Mouse (Mus musculus) gastrocnemius, adult 18-20 months (tissue): ENCODE measurements around the gene Pfkm. TPM values are rescaled to one million over a fixed set of nuclear protein-coding genes. Genes with fewer than 3 reads are reported as not detected.

Experiments
- DNase-seq: peaks from one replicate; pipeline ENCODE4 v3.0.0; 2021; ENCODE audit warnings: low spot score
- long read RNA-seq, 2 experiments: library from polyadenylated mRNA; stranded (forward); transcript quantifications; one replicate each; pipeline ENCODE4 v2.0.0; 2021
- total RNA-seq, 2 experiments: library from RNA; stranded (reverse); gene quantifications; 2 replicates each; pipeline ENCODE4 v1.2.3; 2021

Gene Pfkm
- total RNA-seq, result 1,000 to 10,000 TPM; 2,870 to 2,899 TPM
- long read RNA-seq, experiment 1, transcript Pfkm-201 (23 exons, 2,879 nt), result major isoform, 563 of 4,743 reads
- long read RNA-seq, experiment 1, partial matches to known transcripts, result 4,080 of 4,743 reads
- long read RNA-seq, experiment 1, other reads (novel, unspliced or antisense), result 100 of 4,743 reads
- long read RNA-seq, experiment 2, transcript Pfkm-201 (23 exons, 2,879 nt), result major isoform, 436 of 3,941 reads
- long read RNA-seq, experiment 2, partial matches to known transcripts, result 3,396 of 3,941 reads
- long read RNA-seq, experiment 2, other reads (novel, unspliced or antisense), result 109 of 3,941 reads

GRCm38 (mm10) chr15:98092372-98093120, at the start of gene Pfkm:
TSS of gene Pfkm (plus strand) at chr15:98092589.
- DNase-seq, result no peak

GRCm38 (mm10) chr15:98043967-98044366, 48.4 kb upstream of the Pfkm start:
- DNase-seq, result no peak

GRCm38 (mm10) chr15:98044387-98044786, 48.0 kb upstream of the Pfkm start:
- DNase-seq, result no peak

GRCm38 (mm10) chr15:98048918-98049700, 43.3 kb upstream of the Pfkm start:
- DNase-seq, result no peak

GRCm38 (mm10) chr15:98051685-98052084, 40.7 kb upstream of the Pfkm start:
- no peak for DNase-seq

GRCm38 (mm10) chr15:98055246-98055645, 37.1 kb upstream of the Pfkm start:
- DNase-seq, result no peak

- no peak for DNase-seq
Measured at GRCm38 (mm10) chr15:98065881-98066280, 26.5 kb upstream of the Pfkm start.

- DNase-seq, result no peak
Measured at GRCm38 (mm10) chr15:98066602-98067001, 25.8 kb upstream of the Pfkm start.

GRCm38 (mm10) chr15:98067492-98067891, 24.9 kb upstream of the Pfkm start:
- DNase-seq, result no peak

GRCm38 (mm10) chr15:98068506-98068905, 23.9 kb upstream of the Pfkm start:
- no peak for DNase-seq

GRCm38 (mm10) chr15:98069566-98070245, 22.7 kb upstream of the Pfkm start:
- no peak for DNase-seq

GRCm38 (mm10) chr15:98070376-98070775, 22.0 kb upstream of the Pfkm start:
- DNase-seq, result no peak

- DNase-seq, result no peak
Measured at GRCm38 (mm10) chr15:98074521-98074920, 17.9 kb upstream of the Pfkm start.

GRCm38 (mm10) chr15:98075034-98075433, 17.4 kb upstream of the Pfkm start:
- no peak for DNase-seq

GRCm38 (mm10) chr15:98076901-98077300, 15.5 kb upstream of the Pfkm start:
- no peak for DNase-seq

- DNase-seq, result no peak
Measured at GRCm38 (mm10) chr15:98088889-98089288, 3.5 kb upstream of the Pfkm start.

- DNase-seq, result peak; percentile 56
Measured at GRCm38 (mm10) chr15:98089421-98090183, 2.8 kb upstream of the Pfkm start.

GRCm38 (mm10) chr15:98091841-98092240, 548 bp upstream of the Pfkm start:
- DNase-seq, result no peak

- DNase-seq, result peak; percentile 93
Measured at GRCm38 (mm10) chr15:98093121-98094011, 977 bp downstream of the Pfkm start, which contains the start of gene Senp1. TSS of gene Senp1 (minus strand) at chr15:98093744.

- DNase-seq, result no peak
Measured at GRCm38 (mm10) chr15:98094905-98095304, 2.5 kb downstream of the Pfkm start.
